Mouse (Mus musculus): ENCODE data around the gene Gpr155.

DNA sequence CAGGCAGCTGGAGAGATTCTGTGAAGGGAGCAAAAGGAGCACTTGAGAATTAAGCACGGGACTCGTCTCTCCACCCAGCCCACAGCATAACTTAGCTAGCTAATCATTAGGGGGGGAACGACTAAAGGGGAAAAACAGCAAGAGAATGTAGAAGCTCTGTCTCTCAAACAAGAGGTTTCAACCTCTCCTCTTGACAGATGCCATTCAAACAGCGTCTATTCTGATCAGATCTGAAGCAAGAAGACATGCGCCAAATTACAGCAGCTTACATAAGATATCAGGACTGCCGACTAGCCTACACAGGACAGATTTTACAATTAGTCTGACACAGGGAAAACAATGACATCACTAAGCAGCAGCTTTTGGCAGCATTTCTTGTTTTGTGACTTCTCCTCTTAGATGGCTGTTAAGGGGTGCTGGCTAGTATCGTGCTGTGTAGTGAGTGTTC is 34.4 kb downstream of the Gpr155 start:
- no peak for TF ChIP-seq CTCF (IDR thresholded peaks at IDR 0.05; ENCODE audit: extremely low read depth, insufficient read length, insufficient replicate concordance, low read depth, low read length)
- TF ChIP-seq POLR2A (IDR thresholded peaks at IDR 0.05; ENCODE audit: low read depth, low read length): no peak

Measured in small intestine, adult 2 months (tissue).